Mouse (Mus musculus) heart, postnatal 25 days (tissue): ENCODE measurements around the gene Tecr. TPM values are rescaled to one million over a fixed set of nuclear protein-coding genes. Genes with fewer than 3 reads are reported as not detected.
A peak's percentile ranks its signal among the peaks of the same experiment; 100 is the strongest.

Experiments used
- DNase-seq: peaks from one replicate; pipeline ENCODE4 v3.0.0; 2022; ENCODE audit warnings: low spot score
- intact Hi-C: fragments of 180-260 bp; cut with DNase I; formaldehyde crosslinking; loops from one replicate; pipeline ENCODE4 v1.15.1; 2025
- total RNA-seq, 2 experiments: library from RNA; stranded (reverse); gene quantifications; 2 replicates each; pipeline ENCODE4 v1.2.3; 2021

Gene Tecr
- total RNA-seq, 2 experiments from 2014 or later, result 381 to 389 TPM

DNA sequence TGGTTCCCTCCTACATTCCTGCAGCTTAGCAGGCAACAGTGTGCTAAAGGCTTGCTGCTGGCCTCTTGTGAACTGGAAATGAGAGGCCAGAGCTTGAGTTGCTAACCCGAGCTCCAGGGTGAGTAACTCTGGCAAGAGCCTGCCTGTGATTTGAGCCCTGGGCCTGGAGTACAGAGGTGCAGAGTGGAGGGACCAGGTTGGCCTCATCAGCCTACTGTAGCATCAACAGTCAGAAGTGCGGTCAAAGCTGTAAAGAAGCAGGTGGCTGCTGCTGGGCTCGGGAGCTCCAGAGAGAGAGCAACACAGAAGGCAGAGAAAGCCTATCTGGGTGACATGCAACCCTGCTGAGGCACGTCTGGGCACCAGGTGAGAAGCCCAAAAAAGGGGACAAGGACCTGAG lies 38.6 kb downstream of the Tecr start:
- no peak for DNase-seq
- intact Hi-C loops, result loop anchor here (5.0 kb wide), 3 partner anchors 38 to 467 kb away; partner anchors contain the start of genes Dnajb1 and Tecr

DNA sequence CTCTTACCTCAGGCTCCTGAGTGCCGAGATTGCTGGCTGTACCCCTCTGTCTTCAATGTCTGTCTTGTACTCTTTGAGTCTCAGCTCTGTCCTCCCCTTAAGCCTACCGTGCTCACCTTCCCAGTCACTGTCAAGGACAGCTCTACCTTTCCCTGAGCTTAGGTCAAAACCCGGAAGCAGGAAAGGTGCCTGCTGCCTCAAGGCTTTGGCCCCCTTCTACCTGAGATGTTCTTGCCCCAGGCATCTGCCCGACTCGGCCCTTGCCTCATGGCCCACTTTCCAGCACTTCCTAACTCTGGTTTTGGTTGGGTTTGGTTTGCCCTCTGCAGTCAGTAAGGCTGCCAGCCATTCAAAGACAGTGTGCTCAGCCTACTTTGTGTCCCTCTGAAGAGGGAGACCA lies 39.0 kb downstream of the Tecr start:
- DNase-seq, result no peak
- intact Hi-C loops, result loop anchor here (5.0 kb wide), 3 partner anchors 39 to 466 kb away; partner anchors contain the start of genes Dnajb1 and Tecr

DNA sequence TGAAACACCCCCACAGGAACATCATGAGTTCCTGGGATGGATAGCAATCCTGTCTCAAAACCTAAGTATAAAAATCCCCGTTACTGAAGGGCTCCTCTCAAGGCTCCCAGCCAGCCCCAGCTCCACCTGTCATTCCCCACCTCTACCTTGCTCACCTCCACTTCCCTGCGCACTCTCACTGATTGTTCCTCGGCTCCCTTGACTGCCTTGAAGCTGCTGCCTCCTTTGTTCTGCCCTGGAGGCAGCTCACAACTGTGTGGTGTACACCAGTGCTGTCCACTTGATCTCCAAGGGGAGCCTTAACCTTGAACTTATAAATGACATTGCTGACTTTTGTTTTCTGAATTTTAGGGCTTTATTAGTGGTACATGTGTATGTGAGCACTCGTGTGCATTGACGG lies 39.6 kb downstream of the Tecr start:
- intact Hi-C loops, result loop anchor here (5.0 kb wide), 3 partner anchors 39 to 466 kb away; partner anchors contain the start of genes Dnajb1 and Tecr
- no peak for DNase-seq

DNA sequence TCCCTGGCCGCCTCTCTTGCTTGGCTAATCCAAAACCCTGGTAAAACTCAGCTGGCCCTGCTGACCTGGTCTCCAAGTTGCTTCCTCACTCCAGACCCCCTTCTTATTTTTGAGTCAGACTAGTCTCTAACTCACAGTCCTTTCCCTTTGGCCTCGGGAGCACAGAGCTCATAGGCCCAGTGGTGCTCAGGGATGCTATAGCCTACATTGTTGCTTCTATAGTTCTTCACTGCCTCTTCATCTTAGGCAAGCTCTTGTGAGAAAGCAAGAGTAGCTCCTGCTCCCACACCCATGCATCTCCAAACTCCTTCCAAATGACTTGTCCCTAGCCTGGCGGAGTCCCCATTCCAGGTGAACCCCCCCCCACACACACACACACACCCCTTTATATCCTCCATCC lies 40.1 kb downstream of the Tecr start:
- no peak for DNase-seq
- intact Hi-C loops, result loop anchor here (2.0 to 5.0 kb wide), 4 partner anchors 40 to 465 kb away; partner anchors contain the start of genes Dnajb1 and Tecr

DNA sequence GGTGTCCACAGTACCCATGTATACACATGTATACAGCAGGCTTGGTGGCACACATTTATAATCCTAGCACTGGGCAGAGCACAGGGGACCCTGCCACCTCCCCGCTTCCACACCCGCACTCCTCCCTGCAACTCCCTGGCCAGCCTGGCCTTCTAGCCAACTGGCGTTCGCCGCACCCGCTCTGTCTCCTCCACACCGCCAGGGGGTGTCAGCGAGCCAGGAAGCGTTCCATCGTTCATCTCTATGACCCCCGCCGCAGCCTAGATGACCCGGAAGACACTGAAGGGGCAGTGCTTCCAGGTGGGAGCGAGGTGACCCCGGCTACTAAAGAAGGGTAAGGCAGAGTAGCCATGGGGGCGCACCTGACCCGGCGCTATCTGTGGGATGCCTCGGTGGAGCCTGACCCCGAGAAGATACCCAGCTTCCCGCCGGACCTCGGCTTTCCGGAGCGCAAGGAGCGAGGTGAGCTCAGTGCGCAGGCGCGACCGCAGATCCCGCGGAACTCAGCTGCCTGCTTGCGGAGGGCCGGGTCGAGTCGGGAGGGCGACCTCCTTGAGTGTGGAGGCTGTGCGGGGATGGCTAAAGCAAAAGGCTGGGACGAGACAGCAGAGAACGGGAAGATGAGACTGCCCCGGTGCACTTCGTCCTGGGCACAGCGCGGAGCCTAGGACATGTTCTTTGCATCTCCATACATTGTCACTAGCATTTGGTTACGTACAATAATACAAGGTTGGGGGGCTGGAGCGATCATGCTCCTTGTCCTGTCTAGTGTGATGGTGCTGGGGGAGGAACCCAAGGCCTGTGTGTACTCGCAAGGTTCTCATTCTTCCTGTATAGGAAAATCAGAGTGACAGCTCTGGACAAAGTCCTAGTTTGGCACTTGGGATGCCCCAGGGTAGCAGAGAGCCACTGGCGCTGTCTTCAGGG lies 41.0 kb downstream of the Tecr start, which contains the start of gene Ndufb7:
Gene Ndufb7, plus strand, starts transcription at position 203 of the 927 bp plus-strand sequence.
- intact Hi-C loops, result loop anchor here (2.0 to 5.0 kb wide), 4 partner anchors 41 to 464 kb away; partner anchors contain the start of genes Dnajb1 and Tecr
- peak; percentile 89 for DNase-seq

DNA sequence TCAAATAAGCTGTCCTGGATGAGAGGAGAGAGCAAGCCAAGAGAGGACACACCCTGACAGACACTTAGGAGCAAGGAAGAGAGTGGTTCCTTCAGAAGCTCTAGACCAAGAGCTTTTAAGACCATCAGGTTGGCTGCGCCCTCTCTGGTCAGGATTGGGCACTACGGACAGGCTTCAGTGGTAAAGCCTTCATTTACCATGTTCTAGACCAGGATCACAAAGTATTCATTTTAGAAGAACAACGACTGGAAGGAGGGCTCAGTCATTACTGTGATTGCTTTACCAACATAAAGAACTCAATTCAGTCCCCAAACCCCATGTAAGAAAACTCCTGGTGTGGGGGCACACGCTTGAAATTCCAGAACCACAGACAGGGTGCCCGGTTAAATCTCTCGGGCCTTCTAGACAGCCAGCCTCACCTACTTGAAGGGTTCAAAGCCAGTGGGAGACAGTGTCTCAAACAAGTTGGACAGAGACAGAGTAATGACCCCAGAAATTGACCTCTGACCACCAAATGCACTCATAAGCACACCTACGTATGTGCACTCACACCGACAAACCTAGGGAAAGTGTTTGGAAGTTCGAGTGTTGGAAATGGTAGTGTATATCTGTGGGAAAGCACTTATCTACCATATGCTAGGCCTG lies 41.9 kb downstream of the Tecr start:
- no peak for DNase-seq
- intact Hi-C loops, result loop anchor here (2.0 to 5.0 kb wide), 4 partner anchors 41 to 464 kb away; partner anchors contain the start of genes Dnajb1 and Tecr

DNA sequence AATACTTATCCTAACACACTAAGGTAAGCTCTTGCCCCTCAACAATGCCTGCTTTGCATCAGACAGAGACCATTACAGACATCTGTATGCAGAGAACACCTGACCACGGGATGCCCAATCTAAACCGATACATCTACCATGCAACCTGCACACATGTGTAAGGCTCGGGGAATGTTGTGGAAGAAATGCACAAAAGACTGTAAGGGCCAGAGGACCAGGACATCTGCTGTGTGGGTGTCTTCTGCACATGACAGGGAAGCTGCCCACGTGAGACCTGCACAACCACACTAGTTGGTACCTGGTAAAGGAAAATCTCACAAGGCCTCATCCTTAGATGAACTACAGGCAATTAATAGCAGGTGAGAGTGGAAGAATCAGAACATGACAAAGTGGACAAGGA lies 44.5 kb downstream of the Tecr start:
- no peak for DNase-seq
- intact Hi-C loops, result no loop called here

DNA sequence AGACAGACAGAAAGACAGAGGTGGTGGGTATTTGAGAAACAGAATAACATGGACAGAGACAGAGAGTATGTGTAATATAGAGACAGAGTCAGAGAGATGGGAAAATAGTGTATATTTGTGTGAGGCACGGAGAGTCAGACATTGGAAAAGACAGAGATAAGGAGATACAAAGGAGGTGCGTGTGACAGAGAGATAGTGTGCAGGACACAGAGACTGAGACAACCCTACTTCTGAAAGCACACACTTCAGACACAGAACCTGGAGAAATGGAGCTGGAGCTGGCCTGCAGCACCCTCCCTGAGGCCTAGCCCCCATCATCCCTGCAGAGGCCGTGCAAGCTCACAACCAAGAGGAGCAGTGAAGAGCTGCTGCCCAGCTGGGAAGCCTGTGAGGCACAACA lies 45.1 kb downstream of the Tecr start:
- intact Hi-C loops, result no loop called here

DNA sequence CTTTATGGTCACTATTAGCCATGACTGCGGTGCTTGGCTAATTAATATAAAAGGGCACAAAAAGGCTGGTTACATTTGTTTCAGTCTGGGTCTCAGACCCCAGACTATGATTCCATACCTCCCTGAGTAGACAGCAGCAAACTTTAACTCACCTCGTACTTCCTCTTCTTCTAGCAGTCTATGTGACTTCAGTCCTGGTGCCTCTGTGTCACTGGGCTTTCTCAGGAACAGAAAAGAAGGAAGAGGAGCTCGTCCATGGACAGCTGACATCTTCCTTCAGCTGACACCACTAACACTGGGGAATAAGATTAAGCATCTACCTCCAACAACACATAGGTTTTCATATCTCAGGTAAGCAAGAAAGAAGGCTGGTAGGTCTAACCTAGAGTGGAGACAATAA lies 72.0 kb downstream of the Tecr start, which contains the start of gene Olfr370:
Gene Olfr370, plus strand, starts transcription at position 45 of the 400 bp plus-strand sequence.
- no peak for DNase-seq
- intact Hi-C loops, result no loop called here

More for the DNA sequence above, 45.1 kb downstream of the Tecr start:
- no peak for DNase-seq

DNA sequence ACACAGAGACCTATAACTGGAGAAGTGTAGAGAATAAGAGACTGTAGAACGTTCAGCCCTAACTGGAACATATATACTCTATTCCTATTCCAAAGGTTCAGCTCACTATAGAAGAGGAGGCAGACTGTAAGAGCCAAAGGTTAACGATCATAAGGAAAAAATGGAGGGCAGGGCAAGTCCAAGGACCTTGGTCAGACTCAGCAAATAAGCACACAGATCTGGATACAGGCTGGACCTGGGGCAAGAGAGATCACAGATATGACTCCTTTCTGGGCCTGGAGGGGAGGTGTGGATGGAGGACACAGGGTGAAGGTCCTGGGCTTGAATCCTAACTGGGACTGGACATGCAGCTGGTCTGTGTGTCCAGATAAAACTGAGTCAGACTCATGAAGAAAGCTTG lies 73.0 kb downstream of the Tecr start:
- intact Hi-C loops, result no loop called here
- no peak for DNase-seq

Other genes starting within 250 kb of the Tecr start
- gene Clgn, start 218.1 kb downstream of the Tecr start, total RNA-seq, result not detected
- 10 to 100 TPM; 45.3 to 48.1 TPM for gene Scoc, start 149.6 kb downstream of the Tecr start, total RNA-seq
- not detected for gene Olfr370, start 72.2 kb downstream of the Tecr start, total RNA-seq
- 100 to 1,000 TPM; 752 to 766 TPM for gene Ndufb7, start 41.3 kb downstream of the Tecr start, total RNA-seq
- 10 to 100 TPM; 10.4 to 17.6 TPM for gene Dnajb1, start 222 bp upstream of the Tecr start, total RNA-seq
- 10 to 100 TPM; 27.3 to 29.9 TPM for gene Gipc1, start 44.7 kb upstream of the Tecr start, total RNA-seq
- gene Ptger1, start 58.7 kb upstream of the Tecr start, total RNA-seq, result under 1 TPM; 0.25 to 0.34 TPM
- gene Pkn1, start 91.2 kb upstream of the Tecr start, total RNA-seq, result 10 to 100 TPM; 58.6 to 58.8 TPM
- gene Ddx39, start 107.2 kb upstream of the Tecr start, total RNA-seq, result 10 to 100 TPM; 20.0 to 21.6 TPM
- 10 to 100 TPM; 39.4 to 56.9 TPM for gene Adgre5, start 133.4 kb upstream of the Tecr start, total RNA-seq